Mouse (Mus musculus) adipocyte (in vitro differentiated cells): ENCODE data around the gene Mum1.
A peak's percentile ranks its signal among the peaks of the same experiment; 100 is the strongest.

Experiments
- DNase-seq: peaks from one replicate; pipeline ENCODE4 v3.0.0-alpha.2; 2016; ENCODE audit warnings: low spot score

Mum1 gene

GRCm38 (mm10) chr10:80271186-80271843 lies 45.1 kb downstream of the Mum1 start:
- no peak for DNase-seq

- DNase-seq, result no peak
These were observed 45.8 kb downstream of the Mum1 start for GRCm38 (mm10) chr10:80271870-80272585.

- DNase-seq, result no peak
These were observed 47.6 kb downstream of the Mum1 start for GRCm38 (mm10) chr10:80273847-80274246.

GRCm38 (mm10) chr10:80276238-80276637 lies 50.0 kb downstream of the Mum1 start:
- DNase-seq, result peak; percentile 54

DNA sequence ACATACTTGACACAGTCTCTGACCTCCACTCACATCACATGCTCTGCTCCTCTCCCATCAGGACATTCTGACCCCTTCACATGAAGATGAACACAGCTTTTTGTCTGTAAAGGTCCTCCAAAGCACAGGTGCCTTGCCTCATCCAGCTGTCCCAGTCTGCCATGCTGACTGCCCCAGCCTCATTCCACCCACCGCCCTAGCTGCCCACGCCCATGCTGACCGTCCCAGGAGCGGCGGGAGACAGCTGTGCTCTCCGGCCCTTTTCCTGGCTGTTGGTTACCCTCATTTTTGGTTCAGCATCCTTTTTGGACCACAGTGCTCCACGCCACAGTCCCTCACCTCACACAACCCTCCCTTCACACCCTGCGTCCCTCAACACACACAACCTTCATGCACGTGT lies 52.2 kb downstream of the Mum1 start:
- no peak for DNase-seq

- no peak for DNase-seq
These were observed 53.0 kb downstream of the Mum1 start for GRCm38 (mm10) chr10:80279273-80279672.

DNA sequence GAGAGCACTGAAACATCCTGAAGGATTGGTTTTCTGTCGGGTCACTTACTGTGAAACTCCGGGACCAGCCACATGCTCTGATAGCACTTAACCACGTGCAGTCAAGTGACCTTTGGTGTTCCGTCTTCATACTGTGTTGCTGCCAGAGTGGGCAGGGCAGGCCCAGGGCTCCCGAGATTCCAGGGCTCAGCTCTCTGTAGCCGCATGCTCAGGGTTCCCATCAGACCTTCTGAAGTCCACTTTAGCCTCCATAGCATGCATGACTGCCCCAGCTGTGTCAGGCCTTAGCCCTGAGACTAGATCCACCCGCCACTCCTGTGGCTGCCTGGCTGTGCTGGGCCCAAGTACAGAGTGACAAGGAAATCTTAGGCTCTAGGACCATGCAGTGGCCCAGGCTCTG lies 55.1 kb downstream of the Mum1 start:
- peak; percentile 66 for DNase-seq

DNA sequence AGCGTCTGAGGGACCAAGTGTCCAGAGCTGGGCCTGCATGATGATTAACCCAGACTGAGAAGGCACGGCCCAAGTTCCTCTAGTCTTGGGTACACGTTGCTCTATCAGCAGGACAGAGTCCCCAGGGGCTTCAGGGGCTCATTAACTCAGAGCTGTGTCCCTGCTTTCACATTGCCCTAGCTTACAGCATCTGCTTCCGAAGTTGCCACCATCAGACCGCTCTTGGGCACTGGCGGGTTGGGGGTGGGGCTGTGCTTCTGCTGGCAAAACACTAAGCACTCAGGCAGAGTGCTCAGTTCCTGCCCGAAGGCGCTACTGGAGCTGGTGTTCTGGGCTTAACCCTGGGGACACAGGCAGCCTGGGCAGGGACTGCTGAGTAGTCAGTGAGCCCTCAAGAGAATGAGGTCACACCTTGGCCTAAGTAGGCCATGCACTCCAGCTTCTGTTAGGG lies 55.7 kb downstream of the Mum1 start:
- peak; percentile 72 for DNase-seq

DNA sequence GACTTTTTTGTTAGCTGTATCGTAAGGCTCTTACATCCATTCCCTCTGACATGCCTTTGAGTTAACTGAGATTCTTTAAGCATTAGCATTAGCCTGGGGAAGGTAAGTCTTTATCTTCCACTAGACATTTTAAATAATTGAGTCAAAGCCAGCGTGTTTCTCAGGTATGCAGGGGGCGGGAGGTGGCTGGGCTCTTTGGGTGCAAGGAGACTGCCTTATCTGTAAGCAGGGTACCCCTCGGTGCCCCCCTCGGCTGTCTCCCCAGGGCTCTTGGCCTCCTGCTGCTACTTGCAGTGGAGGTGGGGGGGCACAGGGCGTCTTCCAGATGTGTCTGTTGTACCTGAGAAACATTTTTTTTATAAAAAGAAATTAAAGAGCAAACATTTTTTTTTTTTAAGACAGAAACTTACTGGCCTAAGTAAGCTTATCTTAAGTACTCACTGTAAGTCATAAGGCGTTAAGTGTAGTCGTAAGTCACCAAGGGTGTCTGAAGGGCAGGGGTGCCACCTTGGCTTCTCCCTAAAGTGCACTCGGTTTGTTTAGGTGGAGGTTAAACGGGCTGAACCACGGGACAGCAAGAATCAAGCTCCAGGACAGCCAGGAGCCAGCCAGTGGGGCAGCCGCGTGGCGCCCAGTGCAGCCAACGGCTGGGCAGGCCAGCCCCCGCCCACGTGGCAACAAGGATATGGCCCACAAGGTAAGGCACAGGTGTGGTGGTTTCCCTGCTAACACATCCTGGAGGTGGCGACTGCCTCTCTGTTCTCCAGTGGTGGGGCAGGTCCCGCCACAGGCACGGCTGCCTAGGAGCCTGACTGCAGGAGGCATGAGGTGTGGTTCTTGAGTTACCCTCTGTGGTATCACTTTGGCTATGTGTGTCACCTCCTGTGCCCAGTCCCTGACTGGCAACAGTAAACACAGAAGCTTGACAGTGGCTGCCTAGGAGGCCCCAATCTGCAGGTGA lies 56.5 kb downstream of the Mum1 start:
- DNase-seq, result no peak

- DNase-seq, result no peak
These were observed 59.2 kb downstream of the Mum1 start for GRCm38 (mm10) chr10:80285222-80286070.

- no peak for DNase-seq
These were observed 61.9 kb downstream of the Mum1 start for GRCm38 (mm10) chr10:80288097-80288496.

- no peak for DNase-seq
These were observed 62.4 kb downstream of the Mum1 start for GRCm38 (mm10) chr10:80288657-80289056.

DNA sequence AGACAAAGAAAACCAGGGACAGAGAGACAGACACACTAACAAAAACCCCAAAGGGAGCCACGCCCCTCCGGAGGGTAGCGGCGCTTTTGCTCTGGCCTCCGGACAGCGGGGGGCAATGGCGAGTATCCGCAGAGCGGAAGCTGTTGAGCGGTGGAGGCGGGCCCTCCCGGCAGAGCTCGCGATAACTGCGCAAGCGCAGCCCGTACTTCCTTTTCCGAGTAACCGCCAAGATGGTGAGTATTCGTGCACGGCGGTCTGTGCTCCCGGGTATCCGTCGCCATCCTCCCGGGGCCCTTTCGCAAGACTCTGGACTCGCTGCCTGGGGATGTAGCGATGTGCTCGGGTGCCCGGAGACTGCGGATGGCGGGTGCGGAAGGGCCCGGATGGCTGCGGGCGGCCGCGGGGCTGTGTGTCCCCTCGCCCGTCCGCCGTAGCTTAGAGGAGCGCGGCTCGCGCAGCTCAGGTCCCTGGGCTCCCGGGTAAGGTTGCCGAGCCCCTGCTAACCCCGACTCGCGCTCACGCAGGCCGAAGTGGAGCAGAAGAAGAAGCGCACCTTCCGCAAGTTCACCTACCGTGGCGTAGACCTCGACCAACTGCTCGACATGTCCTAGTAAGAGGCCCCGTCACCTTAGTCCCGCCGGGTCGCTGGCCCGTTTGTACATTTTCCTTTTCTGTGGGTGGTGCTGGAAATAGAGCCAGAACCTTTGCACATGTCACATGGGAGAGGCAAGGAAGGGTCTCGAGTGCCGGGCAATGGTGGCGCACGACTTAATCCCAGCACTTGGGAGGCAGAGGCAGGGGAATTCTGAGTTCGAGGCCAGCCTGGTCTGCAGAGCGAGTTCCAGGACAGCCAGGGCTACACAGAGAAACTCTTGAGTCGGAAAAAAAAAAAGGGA lies 66.3 kb downstream of the Mum1 start, which contains the start of gene Rps15:
Gene Rps15, plus strand, starts transcription at position 203 of the 896 bp plus-strand sequence.
- DNase-seq, result peak; percentile 95

DNA sequence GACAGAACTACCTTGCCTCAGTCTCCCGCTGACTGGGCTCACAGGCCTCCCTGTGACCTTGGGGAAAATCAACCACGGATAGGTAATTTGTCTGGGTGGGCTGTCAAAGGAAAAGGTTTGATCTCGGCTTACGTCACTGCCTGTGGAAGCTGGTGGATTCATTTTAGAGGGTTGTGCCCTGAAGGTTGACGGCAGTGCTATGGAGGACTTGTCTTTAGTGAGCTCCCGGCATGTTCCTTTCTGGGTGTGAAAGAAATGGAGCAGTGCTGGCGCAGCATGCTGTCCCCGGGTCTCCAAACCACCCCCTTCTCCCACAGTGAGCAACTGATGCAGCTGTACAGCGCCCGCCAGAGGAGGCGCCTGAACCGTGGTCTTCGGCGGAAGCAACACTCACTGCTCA lies 67.1 kb downstream of the Mum1 start:
- DNase-seq, result peak; percentile 28
